Mouse (Mus musculus) left cerebral cortex, postnatal 36 days (tissue): ENCODE results near the gene 4930524N10Rik. TPM values are rescaled to one million over a fixed set of nuclear protein-coding genes. Genes with fewer than 3 reads are reported as not detected.

Experiments used
- DNase-seq, 2 experiments: peaks; one replicate each; pipeline ENCODE4 v3.0.0; 2021 to 2022; ENCODE audit warnings: low spot score in 2 of 2, mixed read lengths in 1 of 2
- intact Hi-C: fragments of 180-260 bp; cut with DNase I; formaldehyde crosslinking; loops from one replicate; pipeline ENCODE4 v1.15.1; 2025
- total RNA-seq, 2 experiments: library from RNA; stranded (reverse); gene quantifications; 2 replicates each; pipeline ENCODE4 v1.2.3; 2021

4930524N10Rik gene
- total RNA-seq, result not detected

DNA sequence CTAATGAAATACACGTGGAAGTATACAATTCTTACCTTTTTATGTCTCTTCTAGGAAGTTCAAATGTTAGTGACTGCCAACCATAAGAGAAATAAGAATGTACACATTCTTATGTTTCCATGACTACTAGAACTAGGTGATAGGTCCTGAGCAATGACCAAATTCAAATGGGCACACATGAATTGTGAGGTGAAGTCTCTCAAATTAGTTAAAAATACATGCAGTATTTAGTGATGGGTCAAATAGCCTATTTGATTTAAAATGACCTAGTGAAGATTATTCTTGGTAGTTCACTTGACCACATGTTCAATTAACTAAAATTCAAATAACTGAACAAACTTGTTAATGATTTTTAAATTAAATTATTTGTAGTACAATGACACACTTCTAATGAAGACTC, at the start of gene 4930524N10Rik:
TSS of gene 4930524N10Rik (minus strand) at position 101 of the 400 bp plus-strand sequence.
- intact Hi-C loops, result no loop called here
- no peak for DNase-seq

DNA sequence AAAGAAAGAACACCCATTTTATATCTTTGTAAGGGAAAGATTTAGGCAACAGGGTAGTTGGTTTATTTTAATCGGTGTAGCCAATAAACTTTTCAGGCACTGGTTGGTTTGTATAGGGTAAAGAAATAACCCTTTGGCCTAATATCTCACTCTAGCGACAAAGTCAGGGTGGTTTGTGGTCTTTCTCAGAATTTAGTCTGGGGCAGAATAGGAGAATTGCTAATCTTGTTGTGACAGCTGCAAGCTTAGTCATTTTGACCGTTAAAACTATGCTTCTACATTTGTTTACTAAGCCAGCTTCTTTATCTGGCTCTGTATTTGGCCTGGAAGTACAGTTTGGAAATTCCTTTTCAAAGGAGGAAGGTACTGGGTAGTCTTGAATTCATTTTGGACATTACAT, 6.8 kb upstream of the 4930524N10Rik start:
- intact Hi-C loops, result no loop called here
- DNase-seq, result no peak

DNA sequence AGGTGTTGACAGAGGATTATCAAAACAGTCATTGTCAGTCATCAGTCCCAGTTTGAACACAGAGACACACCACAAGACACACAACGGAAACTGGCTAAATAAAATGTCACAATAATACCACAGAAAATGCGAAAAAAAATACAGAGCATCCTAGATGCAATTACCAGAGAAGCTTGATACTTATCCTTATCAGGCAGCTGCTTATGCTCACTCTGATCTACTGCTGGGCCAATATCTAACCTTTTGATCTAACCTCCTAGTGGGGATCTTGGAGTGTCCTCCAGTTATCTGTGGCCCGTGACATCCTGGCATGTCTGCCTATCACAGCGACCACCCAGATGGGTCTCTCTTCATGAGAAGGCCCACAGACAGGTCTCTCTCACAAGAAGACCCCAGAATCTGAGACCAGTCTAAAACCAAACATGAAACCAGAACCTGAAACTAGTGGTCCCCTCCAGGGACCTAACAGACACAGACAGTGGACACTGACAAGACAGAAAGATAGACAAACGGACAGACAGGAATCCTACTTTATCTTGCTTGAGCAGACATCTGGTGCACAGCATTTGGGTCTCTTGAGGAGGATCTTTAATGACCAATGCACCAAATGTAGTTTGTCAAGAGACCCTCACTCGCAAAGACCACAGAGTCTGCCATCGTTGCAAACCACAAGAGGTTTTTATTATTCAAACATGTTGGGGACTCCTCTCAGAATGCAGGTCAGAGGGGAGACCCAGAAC, 6.3 kb upstream of the 4930524N10Rik start:
- DNase-seq, result no peak
- intact Hi-C loops, result no loop called here

DNA sequence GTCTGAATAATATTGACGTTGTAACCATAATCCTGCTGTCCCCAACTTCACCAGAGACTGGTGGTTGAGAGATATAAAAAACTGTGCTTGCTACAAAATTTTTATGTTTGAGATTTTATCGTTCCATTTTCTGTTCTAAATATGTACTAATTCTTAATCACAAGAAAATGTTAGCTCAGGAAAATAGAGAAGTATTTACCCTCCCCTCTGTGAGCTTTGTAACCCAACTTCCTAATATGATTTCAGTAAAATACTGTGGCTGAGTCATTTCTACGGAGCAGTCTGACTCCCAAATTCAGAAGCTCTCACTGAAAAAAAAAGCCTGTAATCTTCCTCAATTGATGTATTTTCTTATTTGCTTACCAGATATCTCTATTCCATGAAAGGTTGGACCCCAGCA, 4.7 kb upstream of the 4930524N10Rik start:
- intact Hi-C loops, result no loop called here
- no peak for DNase-seq

Other genes starting within 250 kb of the 4930524N10Rik start
- not detected for gene Gm15140, start 222.7 kb downstream of the 4930524N10Rik start, total RNA-seq
- not detected for gene Samt4, start 138.6 kb upstream of the 4930524N10Rik start, total RNA-seq
- gene Samt2, start 236.0 kb upstream of the 4930524N10Rik start, total RNA-seq, result not detected